Mouse (Mus musculus): ENCODE data around the gene Slc38a2.

Gene Slc38a2

DNA sequence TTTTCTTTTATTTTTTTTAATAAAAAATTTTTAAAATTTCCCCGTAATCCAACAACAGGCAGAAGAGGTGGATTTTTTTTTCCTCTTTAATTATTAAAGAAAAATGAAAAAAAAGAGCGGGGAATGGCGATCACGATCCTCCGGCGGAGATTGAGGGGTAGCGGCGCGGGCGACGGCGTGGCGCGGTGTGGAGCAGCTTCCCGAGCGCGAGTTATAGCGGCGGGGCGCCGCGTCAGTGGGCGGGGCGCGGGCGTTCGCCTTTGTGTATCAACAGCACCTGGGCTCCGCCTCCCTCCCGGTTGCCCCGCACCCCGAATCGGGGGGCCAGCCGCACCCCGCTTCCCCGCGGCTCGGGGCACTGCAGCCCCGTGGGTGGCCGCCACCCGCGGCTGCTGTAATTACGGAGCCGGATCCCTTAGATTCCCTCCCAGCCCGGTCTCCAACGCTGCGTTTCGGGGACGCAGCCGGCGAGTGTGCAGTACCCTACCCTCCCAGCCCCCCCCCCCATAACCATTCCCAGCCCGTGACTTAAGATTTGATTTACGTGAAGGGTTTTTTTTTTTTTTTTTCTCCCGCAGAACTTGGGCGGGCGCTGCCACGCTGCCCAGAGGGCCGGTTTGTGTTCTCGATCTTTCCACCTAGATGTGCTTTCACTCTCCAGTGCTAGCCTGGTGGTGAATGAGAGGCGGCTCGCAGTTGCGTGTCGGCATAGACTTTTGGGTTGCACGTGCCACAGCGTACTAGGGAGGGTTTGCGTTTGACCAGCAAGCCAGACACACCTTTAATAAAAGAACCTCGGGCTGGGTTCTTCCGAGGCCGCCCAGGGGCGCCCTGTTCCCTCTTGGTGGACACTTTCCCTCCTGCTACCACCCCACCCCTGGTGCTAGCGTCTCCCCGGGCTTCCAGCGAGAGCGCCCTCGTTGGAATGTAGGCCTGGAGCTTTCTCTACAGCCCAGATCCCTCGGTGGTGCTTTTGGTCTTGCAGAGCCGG lies at the start of gene Slc38a2:
Gene Slc38a2 (minus strand): TSS at position 210 of the 991 bp plus-strand sequence.
- DNase-seq: peak; percentile 94 to 96

DNA sequence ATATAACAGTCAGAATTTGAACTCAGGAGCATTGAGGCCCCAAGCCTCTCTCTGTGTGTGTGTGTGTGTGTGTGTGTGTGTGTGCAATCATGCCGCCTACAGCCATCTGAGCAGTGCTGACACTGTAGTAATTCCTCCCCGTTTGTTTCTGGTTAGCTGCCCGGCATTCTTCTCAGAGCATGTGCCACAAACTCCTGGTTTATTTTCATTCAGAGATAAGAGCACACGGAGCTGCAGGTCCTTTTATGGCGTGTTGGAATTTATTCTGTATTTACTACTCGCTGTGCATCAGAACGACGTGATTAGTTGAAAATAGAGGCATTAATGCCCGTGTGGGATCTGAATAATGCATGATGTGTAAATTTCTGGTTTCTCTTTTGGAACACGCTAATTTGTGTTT lies 49.6 kb upstream of the Slc38a2 start:
- DNase-seq: no peak

DNA sequence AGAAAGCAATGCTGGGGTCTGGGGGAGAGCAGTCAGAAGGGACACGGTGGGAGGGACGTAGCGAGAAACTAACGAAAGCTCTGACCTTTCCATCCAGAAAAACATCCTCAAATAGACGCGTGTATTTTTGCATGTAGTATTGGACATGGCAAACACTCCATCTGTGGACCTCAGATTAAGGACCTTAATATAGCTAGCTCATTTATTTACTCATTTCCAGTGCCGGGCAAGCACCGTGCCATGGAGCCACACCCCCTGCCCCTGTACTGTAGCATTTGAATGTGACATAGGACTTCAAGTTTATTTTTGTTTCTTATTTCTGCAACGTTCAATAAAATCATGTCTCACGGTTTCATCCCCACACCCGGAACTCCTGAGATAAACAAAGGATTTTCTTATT lies 48.0 kb upstream of the Slc38a2 start:
- DNase-seq: no peak

GRCm38 (mm10) chr15:96746986-96747385 lies 47.5 kb upstream of the Slc38a2 start:
- no peak for DNase-seq

DNA sequence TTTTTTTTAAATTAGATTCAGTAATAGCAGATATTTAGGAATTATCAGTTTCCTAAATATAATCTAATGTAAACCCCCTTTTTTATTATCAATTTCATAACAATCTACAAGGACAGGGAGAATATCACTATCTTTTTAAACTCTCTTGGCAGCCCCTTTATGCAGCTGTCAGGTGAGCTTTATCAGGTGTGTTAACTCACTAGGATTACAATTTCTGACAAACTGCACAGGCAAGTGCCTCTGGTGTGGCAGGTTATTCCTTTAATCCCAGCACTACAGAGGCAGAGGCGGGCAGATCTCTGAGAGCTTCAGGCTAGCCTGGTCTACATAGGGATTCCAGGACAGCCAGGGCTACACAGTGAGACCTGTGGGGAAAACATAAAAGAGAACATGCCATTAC lies 45.8 kb upstream of the Slc38a2 start:
- DNase-seq: no peak

- no peak for DNase-seq
These were observed 45.4 kb upstream of the Slc38a2 start for GRCm38 (mm10) chr15:96744882-96745296.

GRCm38 (mm10) chr15:96744153-96744881 lies 44.8 kb upstream of the Slc38a2 start:
- DNase-seq: no peak

DNA sequence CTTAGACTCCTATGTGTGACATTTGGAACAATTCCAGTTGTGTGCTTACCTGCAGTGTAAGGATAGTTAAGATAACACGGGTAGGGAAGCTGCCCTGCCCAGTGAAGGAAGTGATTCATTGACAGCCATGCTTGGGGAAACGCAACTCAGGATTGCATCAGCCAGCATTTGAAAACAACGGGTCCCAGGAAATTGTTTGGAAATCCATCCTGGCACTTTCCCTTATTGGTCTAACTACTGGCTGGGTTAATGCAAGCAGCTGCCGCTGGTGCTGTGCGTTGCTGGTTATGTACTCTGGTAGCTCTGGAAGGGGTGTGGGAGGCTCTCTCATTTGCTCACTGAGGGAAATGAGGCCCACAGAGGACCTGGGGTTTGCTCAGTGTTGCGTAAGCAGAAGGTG lies 43.7 kb upstream of the Slc38a2 start:
- no peak for DNase-seq

DNA sequence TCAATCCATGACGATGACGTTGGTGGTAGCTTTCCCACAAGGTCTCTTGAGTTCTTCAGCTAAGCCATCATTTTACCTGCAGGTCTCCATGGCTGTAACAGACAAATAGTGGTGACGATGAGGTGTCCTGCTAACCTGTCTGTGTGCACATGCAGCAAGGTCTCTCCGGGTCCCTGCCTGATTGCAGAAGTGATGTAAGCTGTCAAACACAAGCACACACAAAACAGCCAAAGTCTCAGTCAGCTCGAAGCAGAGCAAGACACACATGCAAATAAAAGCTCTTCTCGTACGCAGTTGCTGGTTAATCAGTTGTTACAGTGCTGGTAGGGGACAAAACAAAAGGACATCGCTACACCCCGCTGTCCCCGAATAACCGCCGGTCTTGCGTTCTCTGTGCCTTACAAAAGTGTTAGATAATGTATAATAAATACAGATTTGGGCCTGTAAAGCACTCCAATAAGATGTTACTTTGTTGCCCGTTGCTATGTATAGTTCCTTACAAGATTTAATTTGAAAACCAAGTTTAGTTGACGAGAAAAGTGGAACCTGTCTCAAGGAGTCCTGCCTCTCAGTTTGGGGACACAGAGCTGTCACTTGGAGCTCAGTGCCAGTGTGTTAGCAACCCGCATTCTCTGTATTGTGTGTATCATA lies 43.2 kb upstream of the Slc38a2 start:
- no peak for DNase-seq

DNA sequence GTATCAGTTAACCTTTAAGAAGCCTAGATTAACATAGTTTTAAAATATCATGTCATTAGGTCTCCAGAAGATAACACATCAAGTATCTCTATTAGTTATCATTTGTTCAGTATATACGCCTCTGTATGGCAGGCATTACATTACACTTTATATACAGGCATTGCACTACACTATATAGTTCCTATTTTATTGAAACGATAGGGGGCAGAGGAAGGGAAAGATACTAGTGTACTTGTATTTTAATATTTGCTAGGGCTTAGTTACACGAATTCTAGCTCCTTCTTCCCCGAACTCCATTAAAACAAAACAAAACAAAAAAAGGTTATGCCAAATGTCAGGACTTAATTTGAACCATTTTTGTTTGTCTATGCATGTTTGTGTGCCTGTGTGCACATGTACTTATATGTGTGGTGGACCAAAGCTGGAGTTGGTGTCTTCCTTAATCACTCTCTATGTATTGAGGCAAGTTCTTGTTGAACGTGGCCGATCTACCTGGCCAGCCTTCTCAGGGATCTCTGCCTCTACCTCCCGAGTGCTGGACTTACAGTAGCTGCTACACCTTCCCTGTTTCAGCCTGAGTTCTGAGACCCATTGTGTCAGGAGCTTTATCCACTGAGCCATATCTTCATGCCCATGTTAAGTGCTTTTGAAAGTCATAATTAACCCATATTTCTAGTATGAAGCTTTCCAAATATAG lies 41.5 kb upstream of the Slc38a2 start:
- DNase-seq: no peak

- no peak for DNase-seq
These were observed 40.6 kb upstream of the Slc38a2 start for GRCm38 (mm10) chr15:96740091-96740490.

DNA sequence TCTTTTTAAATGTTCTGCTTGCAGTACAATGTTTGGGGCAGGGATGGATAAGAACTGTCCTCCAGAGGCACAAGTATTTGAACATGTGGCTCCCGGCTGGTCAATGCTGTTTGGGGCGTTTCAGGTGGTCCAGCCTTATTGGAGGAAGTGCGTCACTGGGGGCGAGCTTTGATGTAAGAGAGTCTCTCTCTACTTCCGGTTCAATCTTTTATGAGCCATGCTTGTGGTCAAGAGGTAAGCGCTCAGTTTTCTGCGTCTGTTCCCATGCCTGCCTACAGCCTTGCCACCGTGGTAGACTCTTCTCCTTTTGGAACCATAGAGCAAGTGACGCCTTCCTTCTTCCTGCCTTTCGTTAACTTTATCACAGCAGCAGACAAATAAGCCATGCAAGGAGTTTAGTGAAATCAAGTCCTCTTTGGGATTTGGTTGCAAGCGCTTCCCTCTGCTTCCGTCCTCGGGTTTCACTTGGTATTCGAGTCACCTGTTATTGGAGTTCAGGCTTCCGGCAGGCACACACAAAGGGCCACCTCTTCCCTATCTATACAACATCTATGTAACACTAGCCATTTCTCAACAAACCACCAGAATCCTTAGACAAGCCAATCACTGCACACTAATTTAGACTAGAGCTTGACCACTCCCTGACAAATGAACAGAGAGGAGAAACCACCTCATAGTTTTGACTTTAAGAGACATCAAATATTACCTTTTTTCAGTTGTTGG lies 37.3 kb upstream of the Slc38a2 start:
- no peak for DNase-seq

GRCm38 (mm10) chr15:96735562-96736160 lies 36.1 kb upstream of the Slc38a2 start:
- DNase-seq: no peak

- no peak for DNase-seq
These were observed 34.9 kb upstream of the Slc38a2 start for GRCm38 (mm10) chr15:96734423-96734822.

GRCm38 (mm10) chr15:96730416-96730815 lies 30.9 kb upstream of the Slc38a2 start:
- no peak for DNase-seq

DNA sequence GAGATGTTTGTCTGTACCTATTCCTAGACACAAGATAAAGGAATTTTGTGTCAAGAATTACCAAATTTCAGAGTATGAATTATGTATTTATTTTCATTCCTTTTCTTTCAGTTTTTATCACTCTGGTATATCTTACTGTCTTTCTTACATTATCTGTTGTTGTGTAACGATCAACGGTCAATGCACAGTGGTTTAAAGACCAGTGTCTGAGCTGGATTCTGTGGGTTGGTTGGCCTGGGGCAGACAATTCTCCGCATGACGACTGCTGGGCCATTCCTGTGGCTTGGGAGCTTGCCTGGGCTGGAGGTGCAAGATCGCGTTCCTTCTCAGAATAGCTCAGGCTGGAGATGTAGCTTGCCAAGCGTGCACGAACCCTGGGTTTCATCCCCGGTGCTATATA lies 30.3 kb upstream of the Slc38a2 start:
- peak; percentile 12 to 25 for DNase-seq

- DNase-seq: no peak
These were observed 29.5 kb upstream of the Slc38a2 start for GRCm38 (mm10) chr15:96728993-96729392.

GRCm38 (mm10) chr15:96728346-96728745 lies 28.8 kb upstream of the Slc38a2 start:
- no peak for DNase-seq

DNA sequence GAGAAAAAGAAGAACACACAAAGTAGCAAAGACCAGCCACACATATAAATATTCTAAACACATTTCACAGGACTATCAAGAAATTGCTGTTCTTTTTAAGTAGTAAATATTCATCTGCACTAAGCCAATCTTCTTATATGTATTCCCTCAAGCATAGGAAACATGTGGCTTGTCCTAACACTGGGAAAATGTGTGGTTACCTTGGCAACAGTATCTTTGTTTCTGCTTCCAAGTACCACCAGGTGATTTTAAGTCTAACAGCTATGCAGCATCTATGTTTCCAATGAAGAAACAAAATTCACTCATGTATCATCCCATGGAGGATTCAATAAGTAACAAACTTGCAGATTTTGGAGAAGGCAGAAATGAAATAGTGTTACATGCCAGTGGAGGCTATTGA lies 25.0 kb upstream of the Slc38a2 start:
- DNase-seq: no peak

DNA sequence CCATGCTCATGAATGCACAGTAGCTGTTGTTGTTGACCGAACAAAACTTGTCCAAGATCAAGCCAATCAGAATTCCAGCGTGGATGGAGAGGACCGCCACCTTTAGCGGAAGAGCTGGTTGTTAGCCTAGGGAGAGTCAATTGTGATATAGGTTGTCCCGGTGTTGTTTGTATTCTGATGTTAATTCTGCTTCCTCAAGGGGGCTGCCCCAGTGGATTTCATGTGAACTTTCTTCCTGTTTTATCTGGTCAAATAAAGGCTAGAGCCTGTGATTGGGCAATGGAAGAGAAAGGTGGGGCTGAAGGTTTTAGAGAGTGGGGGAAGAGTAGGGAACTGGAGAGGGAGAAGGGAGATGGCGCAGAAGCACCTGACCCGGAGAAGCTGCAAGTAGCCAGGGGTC lies 22.7 kb upstream of the Slc38a2 start:
- DNase-seq: no peak

DNA sequence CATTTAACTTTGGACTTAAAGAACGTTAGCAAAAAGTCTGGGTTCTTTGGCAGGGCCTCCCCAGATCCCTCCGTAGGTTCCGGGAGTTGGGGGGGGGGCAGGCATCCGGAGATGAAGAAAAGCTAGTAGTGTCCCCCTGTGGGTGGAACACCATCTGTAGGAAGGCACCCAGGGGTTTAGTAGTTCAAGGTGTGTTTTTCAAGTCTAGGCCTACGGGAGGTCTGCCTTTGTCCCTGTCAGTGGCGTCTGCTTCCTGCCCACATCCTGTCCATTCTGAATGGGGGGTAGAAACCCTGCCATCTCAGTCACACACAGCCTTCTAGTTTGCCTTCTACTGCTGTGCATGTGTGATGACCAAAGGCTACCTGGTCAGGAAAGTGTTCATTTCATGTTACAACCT lies 20.6 kb upstream of the Slc38a2 start:
- no peak for DNase-seq

- DNase-seq: no peak
These were observed 18.9 kb upstream of the Slc38a2 start for GRCm38 (mm10) chr15:96718466-96718865.
